Mouse (Mus musculus) cerebellum, adult 2 months (tissue): Measurements from ENCODE around the gene Tnks1bp1. TPM values are rescaled to one million over a fixed set of nuclear protein-coding genes. Genes with fewer than 3 reads are reported as not detected.

Experiments used
- DNase-seq, 2 experiments: peaks; one replicate each; pipeline ENCODE4 v3.0.0; 2021
- H3K27ac ChIP-seq: fragments of 200-500 bp; 2 replicates; pipeline ENCODE4 v1.5.1; 2012; ENCODE audit warnings: low read length, control low read depth, inconsistent platforms; ENCODE audit not compliant: insufficient read depth
- H3K27me3 ChIP-seq: fragments of 200-500 bp; 2 replicates; pipeline ENCODE4 v1.6.1; 2012; ENCODE audit warnings: inconsistent platforms, mild to moderate bottlenecking, low read length, moderate library complexity; ENCODE audit not compliant: control insufficient read depth, insufficient read depth
- H3K4me1 ChIP-seq: fragments of 200-500 bp; 2 replicates; pipeline ENCODE4 v1.6.1; 2011; ENCODE audit warnings: low read length; ENCODE audit not compliant: control insufficient read depth, insufficient read depth
- H3K4me3 ChIP-seq: fragments of 200-500 bp; replicated peaks from 2 replicates; pipeline ENCODE3; 2011; ENCODE audit warnings: mild to moderate bottlenecking, low read depth, low read length, control low read depth; ENCODE audit not compliant: insufficient read depth
- CTCF ChIP-seq: fragments of 200-500 bp; IDR thresholded peaks from 2 replicates; pipeline ENCODE4 v1.5.1; 2011; ENCODE audit warnings: low read depth, mild to moderate bottlenecking, control low read depth, low read length, moderate library complexity, borderline replicate concordance; ENCODE audit not compliant: insufficient read depth
- POLR2A ChIP-seq: fragments of 200-500 bp; IDR thresholded peaks from 2 replicates; pipeline ENCODE4 v1.6.1; 2011; ENCODE audit warnings: low read length, control low read depth, borderline replicate concordance; ENCODE audit not compliant: insufficient read depth
- WGBS: fragments of 180-500 bp; shearing (Covaris S2); methylation state at CpG from one replicate; pipeline ENCODE4 v1.1.7; 2018; 5-methylcytosine and 5-hydroxymethylcytosine counted together
- polyA plus RNA-seq: library from polyadenylated mRNA; depleted of rRNA; stranded (reverse); fragments of >200 nt; gene quantifications from 2 replicates; pipeline ENCODE4 v1.2.3, GENCODE M21; 2012

Gene Tnks1bp1
- polyA plus RNA-seq, 1 experiment: 39.6 TPM

DNA sequence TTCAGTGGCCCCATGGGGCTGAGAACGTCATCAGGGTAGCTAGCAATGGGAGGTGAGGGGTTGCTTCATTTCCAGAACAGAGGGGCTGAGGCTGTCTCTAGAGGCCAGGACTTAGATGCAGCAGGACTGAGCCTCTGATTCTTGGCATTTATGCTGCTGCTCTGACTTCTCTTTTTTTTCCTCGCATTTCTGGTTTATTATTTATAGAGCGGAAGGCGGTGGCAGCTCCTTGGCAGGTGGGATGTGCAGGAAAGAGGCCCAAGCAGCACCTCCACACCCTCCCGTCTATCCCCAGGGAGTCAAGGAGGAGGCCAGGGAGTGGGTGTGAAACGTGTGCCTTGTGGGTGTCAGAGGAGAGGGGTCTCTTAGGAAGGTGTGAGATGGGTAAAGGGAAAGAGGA is 16.8 kb upstream of the Tnks1bp1 start:
- Histone ChIP-seq H3K4me1 (no peaks in the 10 kb centered on the region), H3K4me3 (no peak overlapping the region), H3K27me3 (no peaks in the 10 kb centered on the region; the same call in 1 of the 2 replicates), H3K27ac (no peak overlapping the region)
- DNase-seq: no peak
- WGBS: 58% methylated on average over 6 of the region's 6 CpGs
- TF ChIP-seq POLR2A (no peak), CTCF (no peak)

DNA sequence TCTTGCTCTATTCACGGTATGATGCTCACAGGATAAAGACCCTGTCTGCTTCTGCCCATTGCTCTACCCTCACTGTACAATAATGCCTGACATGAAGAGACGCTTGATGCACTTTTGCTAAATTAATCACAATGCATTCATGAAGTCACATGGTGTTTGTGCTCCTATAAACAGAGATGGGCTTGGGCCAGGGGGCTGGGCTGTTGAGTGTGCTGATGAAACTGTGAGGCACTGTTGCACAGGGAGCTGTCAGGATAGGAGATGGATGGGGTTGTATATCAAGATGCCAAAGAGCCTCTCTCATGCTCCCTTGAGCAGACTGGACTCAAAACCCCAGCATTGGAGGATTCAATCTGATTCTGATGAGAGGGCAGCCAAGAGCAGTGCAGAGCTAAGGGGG is 14.7 kb upstream of the Tnks1bp1 start:
- 74% methylated on average over 2 of the region's 2 CpGs for WGBS
- H3K27ac ChIP-seq: no peak overlapping the region
- no peaks in the 10 kb centered on the region for H3K27me3 ChIP-seq
- peaks cover 5% of the 10 kb centered on the region; the same call in 1 of the 2 replicates for H3K4me1 ChIP-seq
- TF ChIP-seq POLR2A (no peak), CTCF (no peak)
- no peak for DNase-seq
- H3K4me3 ChIP-seq: no peak overlapping the region

DNA sequence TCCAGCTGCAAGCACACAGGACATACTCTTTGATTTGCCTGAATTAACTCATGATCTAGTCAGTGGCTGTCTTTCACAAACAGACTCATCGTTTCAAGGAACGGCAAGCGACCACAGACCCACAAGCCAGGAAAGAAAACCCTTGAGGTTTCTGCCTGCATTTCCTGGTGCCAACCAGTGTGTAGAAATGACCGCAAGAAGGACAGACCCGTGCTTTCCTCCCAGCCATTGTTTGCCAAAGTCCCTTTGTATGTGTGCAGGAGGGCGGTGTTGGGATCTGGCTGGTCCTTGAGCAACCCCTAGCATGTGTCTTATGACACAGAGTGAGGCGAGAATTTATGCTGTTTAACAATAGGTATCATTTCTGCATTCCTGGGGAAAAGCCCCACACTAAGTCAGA is 13.7 kb upstream of the Tnks1bp1 start:
- no peak overlapping the region for H3K4me3 ChIP-seq
- peaks cover 8% of the 10 kb centered on the region; the same call in 1 of the 2 replicates for H3K4me1 ChIP-seq
- 80% methylated on average over 7 of the region's 7 CpGs for WGBS
- H3K27ac ChIP-seq: no peak overlapping the region
- H3K27me3 ChIP-seq: no peaks in the 10 kb centered on the region
- no peak for TF ChIP-seq CTCF
- TF ChIP-seq POLR2A: no peak
- DNase-seq: no peak

DNA sequence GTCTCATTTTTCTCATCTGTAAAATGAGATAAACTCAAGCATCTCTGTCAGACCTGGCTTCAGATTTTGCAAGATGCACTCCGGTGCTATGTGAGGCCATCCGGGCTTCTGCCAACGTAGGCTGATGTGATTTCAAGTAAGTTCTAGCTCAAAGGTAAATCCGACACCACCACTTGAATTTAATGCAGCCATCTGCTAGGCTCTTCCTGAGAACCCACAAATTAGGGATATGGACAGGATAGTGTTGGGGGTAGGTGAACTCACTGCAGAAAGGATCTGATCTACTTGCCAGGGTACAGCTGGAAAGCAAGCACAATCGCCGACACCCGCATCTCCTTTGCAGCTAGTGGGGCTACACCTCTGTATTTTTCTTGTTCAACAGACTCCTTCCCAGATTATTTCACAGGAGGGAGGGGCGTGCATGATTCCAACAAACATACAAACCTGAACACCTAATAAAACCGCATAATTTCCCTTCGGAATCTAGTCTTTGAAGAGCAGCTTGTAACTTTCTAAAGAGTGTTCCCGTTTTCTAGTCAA is 11.2 kb upstream of the Tnks1bp1 start:
- DNase-seq: no peak
- TF ChIP-seq CTCF: no peak
- TF ChIP-seq POLR2A: no peak
- 10% methylated on average over 11 of the region's 11 CpGs for WGBS
- Histone ChIP-seq H3K4me3 (peak overlapping the region; percentile 93), H3K27ac (no peak overlapping the region), H3K27me3 (no peaks in the 10 kb centered on the region), H3K4me1 (peaks cover 8% of the 10 kb centered on the region; the same call in 1 of the 2 replicates)

DNA sequence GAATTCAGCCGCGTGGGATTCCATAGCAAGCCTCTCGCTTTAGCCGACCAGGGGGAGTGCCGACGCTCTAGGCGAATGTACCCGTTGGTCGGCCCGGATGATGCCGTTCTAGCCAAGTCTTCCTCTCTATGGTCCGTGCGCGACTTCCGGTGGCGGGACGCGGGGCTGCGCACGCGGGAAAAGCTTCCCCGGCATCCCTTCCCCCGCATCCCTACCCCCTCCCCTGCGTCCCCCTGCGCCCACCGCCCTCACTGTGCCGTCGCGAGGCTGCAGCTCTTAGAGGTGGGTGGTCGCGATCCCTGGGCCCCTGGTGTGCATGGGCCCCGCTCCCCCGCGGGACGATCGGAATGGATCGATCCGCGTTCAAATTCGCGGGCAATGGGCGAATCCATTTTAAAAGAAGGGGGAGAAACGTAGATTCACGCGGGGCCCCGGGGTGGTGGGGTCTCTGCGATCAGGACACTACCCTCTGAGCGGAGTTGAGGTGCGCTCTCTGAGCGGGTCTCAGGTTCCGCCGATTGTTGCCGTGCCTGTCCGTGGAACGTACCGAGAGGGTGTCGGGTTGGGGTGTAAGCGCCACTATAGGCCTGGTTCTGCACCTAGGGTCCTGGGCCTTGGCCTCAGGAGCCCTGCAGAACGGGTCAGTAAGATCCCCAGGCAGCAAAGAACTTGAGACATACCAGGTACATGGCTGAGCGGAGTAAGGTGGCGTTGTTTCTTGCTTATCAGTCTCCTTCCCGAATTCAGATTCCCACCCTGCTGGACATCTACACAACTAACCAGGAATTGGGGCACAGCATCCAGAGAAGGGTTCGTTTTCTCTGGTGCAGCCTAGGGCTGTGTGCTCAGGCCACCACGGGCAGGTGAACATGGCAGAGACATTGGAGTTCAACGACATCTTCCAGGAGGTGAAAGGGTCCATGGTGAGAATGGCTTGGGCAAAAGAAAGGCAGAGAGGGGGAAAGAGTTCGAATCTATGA is 10.5 kb upstream of the Tnks1bp1 start, which contains the start of the genes Ssrp1 and P2rx3:
TSS of gene Ssrp1 (plus strand) at position 188 of the 980 bp plus-strand sequence.
TSS of gene P2rx3 (minus strand) at position 416 of the 980 bp plus-strand sequence.
- Histone ChIP-seq H3K27ac (peak within 1 kb of the TSS; percentile 57), H3K4me1 (peaks cover 8% of the 10 kb centered on the region; the same call in 1 of the 2 replicates), H3K27me3 (no peaks in the 10 kb centered on the region), H3K4me3 (peak within 1 kb of the TSS; percentile 93)
- 1% methylated on average over 66 of the region's 66 CpGs for WGBS
- TF ChIP-seq CTCF (no peak), POLR2A (peak; percentile 68; the same call in 1 of the 2 replicates)
- peak; percentile 93 to 94 for DNase-seq

DNA sequence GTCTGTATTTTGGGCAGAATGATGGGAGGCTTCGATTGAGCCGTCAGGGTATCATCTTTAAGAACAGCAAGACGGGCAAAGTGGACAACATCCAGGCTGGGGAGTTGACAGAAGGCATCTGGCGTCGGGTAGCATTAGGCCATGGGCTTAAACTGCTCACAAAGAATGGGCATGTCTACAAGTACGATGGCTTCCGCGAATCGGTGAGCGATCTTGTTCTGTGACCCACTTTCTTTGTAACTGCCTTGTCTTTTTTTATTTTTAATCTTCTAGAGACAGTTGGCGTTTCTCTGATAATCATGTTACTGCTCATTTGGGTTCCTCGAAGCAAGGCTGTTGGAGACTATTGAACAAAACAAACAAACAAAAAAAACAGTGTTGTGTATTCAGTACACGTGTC is 9.5 kb upstream of the Tnks1bp1 start:
- Histone ChIP-seq H3K27me3 (no peaks in the 10 kb centered on the region), H3K4me3 (peak overlapping the region; percentile 29), H3K4me1 (peaks cover 8% of the 10 kb centered on the region; the same call in 1 of the 2 replicates), H3K27ac (no peak overlapping the region)
- TF ChIP-seq POLR2A (no peak), CTCF (no peak)
- WGBS: 47% methylated on average over 13 of the region's 13 CpGs
- DNase-seq: no peak

DNA sequence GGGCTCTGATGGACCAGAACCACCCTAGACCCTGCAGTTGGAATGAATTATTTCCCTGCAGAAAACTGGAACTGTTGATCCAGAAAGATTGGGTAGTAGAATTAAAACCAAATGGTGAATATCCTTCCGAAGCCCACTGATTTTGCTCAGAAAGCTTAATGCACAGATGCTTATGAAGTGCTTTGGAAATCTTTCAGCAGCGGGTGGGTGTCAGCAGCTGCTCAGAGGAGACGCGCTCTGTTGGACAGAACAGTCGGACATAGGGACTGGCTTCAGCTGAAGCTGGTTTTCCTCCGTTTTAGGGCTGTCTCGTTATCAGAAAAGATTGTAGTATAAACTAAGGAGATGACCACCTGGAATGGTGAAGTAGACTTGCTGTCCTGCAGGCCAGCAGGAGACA is 4.2 kb upstream of the Tnks1bp1 start:
- no peak for DNase-seq
- H3K4me3 ChIP-seq: no peak overlapping the region
- no peaks in the 10 kb centered on the region for H3K27me3 ChIP-seq
- H3K4me1 ChIP-seq: peaks cover 6% of the 10 kb centered on the region; the same call in 1 of the 2 replicates
- WGBS: 82% methylated on average over 7 of the region's 7 CpGs
- H3K27ac ChIP-seq: no peak overlapping the region
- no peak for TF ChIP-seq POLR2A
- TF ChIP-seq CTCF: no peak

DNA sequence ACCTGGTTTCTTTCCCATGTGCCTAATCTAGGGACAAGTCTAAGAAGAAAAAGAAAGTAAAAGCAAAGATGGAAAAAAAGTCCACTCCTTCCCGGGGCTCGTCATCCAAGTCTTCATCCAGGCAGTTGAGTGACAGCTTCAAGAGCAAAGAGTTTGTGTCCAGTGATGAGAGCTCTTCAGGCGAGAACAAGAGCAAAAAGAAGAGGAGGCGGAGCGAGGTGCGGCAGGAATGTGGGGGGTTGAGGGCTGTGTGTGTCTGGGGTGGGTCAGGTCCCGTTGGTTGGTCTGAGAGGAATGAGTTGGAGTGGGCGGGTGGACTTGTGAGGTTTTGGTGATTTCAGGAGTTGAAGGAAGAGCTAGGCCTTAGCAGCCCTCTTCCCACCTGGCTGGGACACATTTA is 1.6 kb upstream of the Tnks1bp1 start:
- Histone ChIP-seq H3K27ac (no peak overlapping the region), H3K27me3 (no peaks in the 10 kb centered on the region), H3K4me1 (peaks cover 6% of the 10 kb centered on the region; the same call in 1 of the 2 replicates), H3K4me3 (no peak overlapping the region)
- no peak for TF ChIP-seq POLR2A
- no peak for TF ChIP-seq CTCF
- WGBS: 79% methylated on average over 8 of the region's 8 CpGs
- DNase-seq: no peak
